Mouse (Mus musculus) adrenal gland, adult 8-10 months (tissue): ENCODE data around the gene Opn5. TPM values are rescaled to one million over a fixed set of nuclear protein-coding genes. Genes with fewer than 3 reads are reported as not detected.

Source experiments
- total RNA-seq, 4 experiments: library from RNA; stranded (reverse); gene quantifications; 2 replicates each; pipeline ENCODE4 v1.2.4; 2022

Opn5 gene
- total RNA-seq, 4 experiments from 2014 or later = not detected

Other genes with a start within 250 kb of the Opn5 start
- under 1 TPM in 1 of 4 experiments, not detected in 3; 0.12 TPM for gene Adgrf4, start 80.9 kb upstream of the Opn5 start, total RNA-seq
- gene Adgrf2, start 130.8 kb upstream of the Opn5 start, total RNA-seq = under 1 TPM in 3 of 4 experiments, not detected in 1; 0.17 to 0.35 (median 0.22) TPM